Mouse (Mus musculus): Measurements from ENCODE around the gene Olfr1260. TPM values are rescaled to one million over a fixed set of nuclear protein-coding genes. Genes with fewer than 3 reads are reported as not detected.

Olfr1260 gene
- not detected in 2 replicates for total RNA-seq (2017)

DNA sequence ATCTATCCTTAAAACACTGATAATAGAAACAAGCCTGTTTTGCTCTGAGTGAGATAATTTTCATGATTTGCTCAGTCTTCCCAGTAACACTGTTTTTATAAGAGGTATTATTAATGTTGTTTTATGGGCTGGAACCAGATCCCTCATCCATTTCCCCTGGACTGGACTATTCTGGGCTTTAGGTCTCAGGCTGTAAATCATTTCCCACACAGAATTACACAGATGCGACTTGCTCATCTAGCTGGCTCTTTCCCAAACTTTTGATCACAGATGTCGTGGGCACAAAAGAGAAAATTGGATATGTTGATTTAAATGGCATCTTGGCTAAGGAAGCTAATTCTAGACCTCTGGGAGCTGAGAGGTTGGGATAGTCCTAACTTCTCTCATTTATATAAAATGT lies at the start of gene Olfr1260:
Olfr1260 (plus strand) TSS at position 157 of the 400 bp plus-strand sequence.
- no peak for ATAC-seq (replicated peaks; ENCODE audit: low read depth, poor library complexity, severe bottlenecking)

DNA sequence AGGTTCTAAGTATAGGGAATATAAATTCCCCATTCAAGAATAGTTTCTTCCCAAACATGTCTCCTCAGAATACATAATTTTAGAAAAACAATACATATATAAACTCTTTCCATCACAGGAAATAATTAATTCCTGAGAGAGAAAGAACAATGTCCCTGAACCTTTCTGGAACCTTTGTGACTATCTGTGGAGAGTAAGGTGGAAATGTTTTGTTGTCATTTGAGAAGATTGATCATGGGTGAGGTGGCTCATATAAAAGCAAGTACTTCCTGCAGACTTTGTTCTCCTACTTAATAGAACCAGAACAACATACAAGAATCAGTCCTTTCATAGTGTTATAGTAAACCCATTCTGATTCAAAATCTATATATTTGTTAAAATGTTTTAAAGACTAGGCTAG lies 47.1 kb upstream of the Olfr1260 start, which contains the start of gene Olfr1258:
Olfr1258 (plus strand) TSS at position 301 of the 400 bp plus-strand sequence.
- ATAC-seq (replicated peaks; ENCODE audit: low read depth, poor library complexity, severe bottlenecking): no peak

DNA sequence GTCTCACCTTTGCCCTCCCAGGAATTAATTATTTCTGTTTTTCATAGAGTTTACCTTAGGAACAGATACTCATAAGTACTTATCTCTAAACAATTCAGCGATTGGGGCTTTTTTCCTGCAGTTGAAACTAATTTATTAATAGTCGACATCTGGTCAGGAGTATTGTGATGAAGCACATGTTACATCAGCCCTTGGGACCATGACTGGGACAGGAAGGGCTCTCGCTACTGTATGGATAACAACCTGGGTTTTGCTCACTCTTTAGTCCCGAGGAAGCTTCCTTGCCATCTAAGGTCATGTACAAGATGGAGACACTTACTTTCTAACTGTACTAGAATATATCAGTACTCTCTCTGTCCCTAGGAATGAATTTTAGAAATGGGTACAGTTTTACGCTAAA lies 25.6 kb upstream of the Olfr1260 start, which contains the start of gene Olfr1259:
Olfr1259 (minus strand) TSS at position 101 of the 400 bp plus-strand sequence.
- ATAC-seq (replicated peaks; ENCODE audit: low read depth, poor library complexity, severe bottlenecking): no peak

DNA sequence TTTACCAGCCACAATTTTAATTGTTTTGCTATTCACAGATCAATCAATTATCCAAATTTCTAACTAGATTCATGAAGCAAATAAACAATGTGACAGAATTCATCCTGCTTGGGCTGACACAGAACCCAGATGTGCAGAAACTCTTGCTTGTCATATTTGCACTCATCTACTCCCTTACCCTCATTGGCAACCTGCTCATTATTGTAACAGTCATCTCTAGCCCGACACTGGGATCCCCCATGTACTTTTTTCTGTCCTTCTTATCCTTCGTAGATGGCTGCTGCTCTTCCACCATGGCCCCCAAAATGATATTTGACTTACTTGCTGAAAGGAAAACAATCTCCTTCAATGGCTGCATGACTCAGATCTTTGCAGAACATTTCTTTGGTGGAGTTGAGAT lies 3.6 kb downstream of the Olfr1260 start:
- no peak for ATAC-seq (replicated peaks; ENCODE audit: low read depth, poor library complexity, severe bottlenecking)

- no peak for ATAC-seq (replicated peaks; ENCODE audit: low read depth, poor library complexity, severe bottlenecking)
These were observed 16.8 kb downstream of the Olfr1260 start, which contains the start of gene Olfr1261 for GRCm38 (mm10) chr2:89990921-89991320. TSS of gene Olfr1261 (plus strand) at chr2:89991221.

DNA sequence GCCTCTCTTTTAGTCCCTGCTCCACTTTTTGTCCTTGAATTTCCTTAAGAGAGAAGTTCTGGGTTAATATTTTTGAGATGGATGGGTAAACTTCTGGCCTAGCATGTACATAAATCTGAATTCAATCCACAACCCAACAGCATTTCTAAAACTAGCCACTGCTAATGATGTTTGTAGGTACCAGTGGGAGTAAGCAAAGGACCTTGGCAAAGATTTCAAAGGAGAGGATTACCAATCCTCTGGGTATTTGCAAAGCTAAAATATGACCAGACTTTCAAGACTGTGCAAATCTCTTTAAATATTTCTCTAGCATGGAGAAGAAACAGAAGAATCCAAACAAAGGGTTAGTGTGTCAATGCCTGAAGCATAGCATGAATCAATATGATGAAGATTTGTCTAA lies 25.7 kb downstream of the Olfr1260 start, which contains the start of gene Olfr1262:
Olfr1262 (plus strand) TSS at position 301 of the 400 bp plus-strand sequence.
- no peak for ATAC-seq (replicated peaks; ENCODE audit: low read depth, poor library complexity, severe bottlenecking)

GRCm38 (mm10) chr2:90011831-90012230 lies 37.7 kb downstream of the Olfr1260 start, which contains the start of gene Olfr1263:
TSS of gene Olfr1263 (plus strand) at chr2:90012131.
- no peak for ATAC-seq (replicated peaks; ENCODE audit: low read depth, poor library complexity, severe bottlenecking)

GRCm38 (mm10) chr2:90025477-90025876 lies 51.3 kb downstream of the Olfr1260 start, which contains the start of gene Olfr1264:
TSS of gene Olfr1264 (minus strand) at chr2:90025577.
- ATAC-seq (replicated peaks; ENCODE audit: low read depth, poor library complexity, severe bottlenecking): no peak

Other genes with a start within 250 kb of the Olfr1260 start
- not detected in 2 replicates for gene Olfr1252, start 249.3 kb upstream of the Olfr1260 start, total RNA-seq (2017)
- not detected in 2 replicates for gene Olfr1253, start 217.2 kb upstream of the Olfr1260 start, total RNA-seq (2017)
- gene Olfr1254, start 180.7 kb upstream of the Olfr1260 start, total RNA-seq (2017): not detected in 2 replicates
- gene Olfr1255, start 162.3 kb upstream of the Olfr1260 start, total RNA-seq (2017): not detected in 2 replicates
- not detected in 2 replicates for gene Olfr1256, start 132.8 kb upstream of the Olfr1260 start, total RNA-seq (2017)
- not detected in 2 replicates for gene Olfr48, start 126.1 kb upstream of the Olfr1260 start, total RNA-seq (2017)
- gene Olfr1257, start 95.9 kb upstream of the Olfr1260 start, total RNA-seq (2017): not detected in 2 replicates
- not detected in 2 replicates for gene Olfr1258, start 47.0 kb upstream of the Olfr1260 start, total RNA-seq (2017)
- not detected in 2 replicates for gene Olfr1259, start 25.7 kb upstream of the Olfr1260 start, total RNA-seq (2017)
- not detected in 2 replicates for gene Olfr1261, start 16.9 kb downstream of the Olfr1260 start, total RNA-seq (2017)
- not detected in 2 replicates for gene Olfr1262, start 25.8 kb downstream of the Olfr1260 start, total RNA-seq (2017)
- not detected in 2 replicates for gene Olfr1263, start 37.8 kb downstream of the Olfr1260 start, total RNA-seq (2017)
- gene Olfr1264, start 51.2 kb downstream of the Olfr1260 start, total RNA-seq (2017): not detected in 2 replicates
- gene Olfr1265, start 61.0 kb downstream of the Olfr1260 start, total RNA-seq (2017): not detected in 2 replicates
- not detected in 2 replicates for gene Olfr140, start 89.3 kb downstream of the Olfr1260 start, total RNA-seq (2017)
- gene Olfr1269, start 147.1 kb downstream of the Olfr1260 start, total RNA-seq (2017): not detected in 2 replicates
- gene Olfr32, start 168.0 kb downstream of the Olfr1260 start, total RNA-seq (2017): not detected in 2 replicates
- gene Olfr1270, start 178.8 kb downstream of the Olfr1260 start, total RNA-seq (2017): not detected in 2 replicates

Data from common myeloid progenitor, adult 5-6 weeks (primary cell).